Mouse (Mus musculus): ENCODE measurements around the gene Slc35e2. TPM values are rescaled to one million over a fixed set of nuclear protein-coding genes. Genes with fewer than 3 reads are reported as not detected.

Gene Slc35e2
- polyA plus RNA-seq, 1 experiment from 2014 or later, result 9.5 TPM

DNA sequence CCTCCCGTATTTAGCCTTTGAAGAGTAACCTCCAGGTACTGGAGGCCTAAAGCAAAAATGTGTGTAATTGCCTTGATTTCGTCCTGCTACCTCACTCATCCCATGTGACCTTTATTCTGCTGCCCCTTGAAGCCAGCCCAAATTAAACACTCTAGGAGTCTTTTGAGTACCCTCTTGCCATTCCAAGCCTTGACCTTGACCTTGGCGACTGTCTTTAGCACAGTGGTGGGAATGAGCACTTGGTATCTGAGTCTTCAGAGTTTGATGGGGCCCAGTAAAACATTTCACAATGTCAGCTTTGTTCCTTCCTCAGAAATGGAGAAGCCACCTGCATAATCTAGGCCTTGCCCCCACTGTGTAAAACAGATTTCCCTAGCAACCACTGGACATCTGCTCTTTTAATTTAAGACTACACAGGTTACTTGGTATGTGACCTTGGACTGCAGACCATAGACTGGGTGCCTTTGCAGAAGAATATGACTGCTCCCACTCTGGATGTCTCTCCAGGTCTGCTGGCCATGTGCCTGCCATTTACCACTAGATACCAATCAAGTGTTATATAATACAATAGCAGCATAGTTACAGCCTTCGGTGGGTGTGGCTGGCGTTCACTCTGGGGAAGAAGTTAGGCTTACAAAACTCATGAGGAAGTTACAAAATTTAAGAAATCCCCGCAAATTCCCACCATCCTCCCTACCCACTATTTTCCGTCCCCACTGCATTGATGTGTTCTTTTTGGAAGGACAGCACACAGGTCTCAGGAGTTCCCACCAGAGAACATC lies 39.4 kb upstream of the Slc35e2 start, which contains the start of gene Nadk:
Gene Nadk, plus strand, starts transcription at position 718 of the 782 bp plus-strand sequence.
- H3K4me3 ChIP-seq (ENCODE audit: low read depth, low read length), result peak within 1 kb of the TSS; percentile 77
- DNase-seq, result peak; percentile 22
- no peak for TF ChIP-seq CTCF (IDR thresholded peaks at IDR 0.05; ENCODE audit: low read depth)
- ATAC-seq (ENCODE audit: insufficient read depth), result no peak
- peaks cover 31% of the 10 kb centered on the region for H3K4me1 ChIP-seq (ENCODE audit: insufficient read depth)
- WGBS, result 52% methylated on average over 7 of the region's 7 CpGs
- peak within 1 kb of the TSS; percentile 90 for H3K4me2 ChIP-seq
- H3K27me3 ChIP-seq (ENCODE audit: insufficient read depth, low read length), result no peaks in the 10 kb centered on the region
- H3K9ac ChIP-seq, result peak within 1 kb of the TSS; percentile 46
- peak within 1 kb of the TSS; percentile 88 for H3K27ac ChIP-seq (ENCODE audit: low read depth)
- peaks cover 46% of the 10 kb centered on the region for H3K36me3 ChIP-seq (ENCODE audit: insufficient read depth)
- H3K9me3 ChIP-seq (ENCODE audit: low read depth, low read length), result no peaks in the 10 kb centered on the region

DNA sequence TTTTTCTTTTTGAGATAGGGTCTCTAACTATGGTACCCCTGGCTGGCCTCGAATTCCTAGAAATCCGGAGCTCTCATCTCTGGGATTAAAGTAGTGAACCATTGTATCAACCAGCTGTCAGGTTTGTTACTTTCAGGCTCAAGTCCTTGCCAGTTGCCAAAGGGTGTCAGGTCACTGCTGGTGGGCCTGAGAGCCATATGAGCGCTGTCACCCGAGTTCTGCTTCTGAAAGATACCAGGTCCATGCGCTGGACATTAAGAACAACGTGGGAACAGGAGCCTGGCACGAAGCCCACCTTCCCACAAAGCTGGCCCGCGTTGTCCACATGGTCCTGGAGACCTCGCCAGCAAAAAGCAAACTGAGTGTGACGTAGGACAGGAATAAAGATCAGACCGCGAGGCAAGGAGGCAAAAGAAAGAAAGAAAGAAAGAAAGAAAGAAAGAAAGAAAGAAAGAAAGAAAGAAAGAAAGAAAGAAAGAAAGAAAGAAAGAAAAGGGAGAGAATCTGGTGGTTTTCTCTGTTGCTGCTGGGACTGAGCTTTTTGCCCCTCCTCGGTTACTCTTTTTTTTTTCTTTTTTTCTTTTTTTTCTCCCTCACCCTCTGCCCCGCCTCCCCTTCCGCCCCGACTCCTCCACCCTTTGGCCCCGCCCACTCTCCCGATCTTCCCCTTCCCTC lies 38.4 kb upstream of the Slc35e2 start:
- ATAC-seq (ENCODE audit: insufficient read depth), result peak; percentile 33
- H3K4me1 ChIP-seq (ENCODE audit: insufficient read depth), result peaks cover 31% of the 10 kb centered on the region
- H3K4me3 ChIP-seq (ENCODE audit: low read depth, low read length), result peak overlapping the region; percentile 77
- peaks cover 36% of the 10 kb centered on the region for H3K36me3 ChIP-seq (ENCODE audit: insufficient read depth)
- H3K9ac ChIP-seq, result peak overlapping the region; percentile 46
- peak overlapping the region; percentile 90 for H3K4me2 ChIP-seq
- whole genome bisulfite sequencing, result 1% methylated on average over 19 of the region's 19 CpGs
- H3K9me3 ChIP-seq (ENCODE audit: low read depth, low read length), result no peaks in the 10 kb centered on the region
- peak; percentile 97 for DNase-seq
- no peak for TF ChIP-seq CTCF (IDR thresholded peaks at IDR 0.05; ENCODE audit: low read depth)
- H3K27me3 ChIP-seq (ENCODE audit: insufficient read depth, low read length), result no peaks in the 10 kb centered on the region
- peak overlapping the region; percentile 88 for H3K27ac ChIP-seq (ENCODE audit: low read depth)

DNA sequence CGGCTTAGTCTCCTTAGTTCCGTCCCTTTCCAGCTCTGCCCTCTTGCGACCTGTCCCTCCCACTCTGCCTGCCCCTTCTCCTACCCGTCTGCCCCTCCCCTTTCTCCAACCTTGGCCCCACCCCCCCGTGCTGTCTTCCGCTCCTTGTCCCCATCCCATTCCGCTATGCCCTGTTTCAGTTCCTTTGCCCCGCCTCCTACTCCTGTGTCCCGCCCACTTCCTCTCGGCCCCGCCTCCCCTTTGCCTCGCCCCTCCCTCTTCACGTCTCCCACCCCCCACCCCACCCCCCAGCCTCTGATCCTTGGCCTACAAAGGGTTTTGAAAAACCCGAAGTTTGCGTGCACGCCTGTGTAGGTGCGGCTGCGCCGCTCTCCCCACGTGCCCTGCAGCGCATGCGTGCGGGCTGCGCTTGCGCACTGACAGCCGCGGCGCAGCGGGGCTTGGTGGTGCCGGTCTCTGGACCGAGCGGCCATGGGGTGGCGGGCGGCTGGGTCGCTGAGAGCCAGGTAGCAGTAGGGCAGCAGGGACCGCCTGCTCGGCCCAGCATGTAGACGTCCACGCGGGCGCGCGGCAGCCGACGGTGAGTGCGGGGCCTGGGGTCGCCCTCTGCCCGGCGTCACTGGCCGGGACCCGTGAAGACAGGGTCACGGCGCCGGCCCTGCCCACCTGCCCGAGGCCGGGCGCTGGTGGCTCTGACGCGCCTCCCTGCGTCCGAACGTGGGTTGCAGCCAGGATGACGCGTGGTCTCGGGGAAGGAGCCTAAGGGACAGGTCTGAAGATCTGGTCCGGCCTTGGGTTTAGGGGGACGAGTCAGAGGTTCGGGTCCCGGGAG lies 37.6 kb upstream of the Slc35e2 start:
- ATAC-seq (ENCODE audit: insufficient read depth), result peak; percentile 96
- TF ChIP-seq CTCF (IDR thresholded peaks at IDR 0.05; ENCODE audit: low read depth), result peak; percentile 43
- H3K4me1 ChIP-seq (ENCODE audit: insufficient read depth), result peaks cover 31% of the 10 kb centered on the region
- H3K27me3 ChIP-seq (ENCODE audit: insufficient read depth, low read length), result no peaks in the 10 kb centered on the region
- H3K27ac ChIP-seq (ENCODE audit: low read depth), result peak overlapping the region; percentile 91
- WGBS, result under 1% methylated on average over 69 of the region's 69 CpGs
- peak overlapping the region; percentile 77 for H3K4me3 ChIP-seq (ENCODE audit: low read depth, low read length)
- H3K36me3 ChIP-seq (ENCODE audit: insufficient read depth), result peaks cover 29% of the 10 kb centered on the region
- no peaks in the 10 kb centered on the region for H3K9me3 ChIP-seq (ENCODE audit: low read depth, low read length)
- peak; percentile 97 for DNase-seq
- peak overlapping the region; percentile 73 for H3K9ac ChIP-seq
- peak overlapping the region; percentile 90 for H3K4me2 ChIP-seq

DNA sequence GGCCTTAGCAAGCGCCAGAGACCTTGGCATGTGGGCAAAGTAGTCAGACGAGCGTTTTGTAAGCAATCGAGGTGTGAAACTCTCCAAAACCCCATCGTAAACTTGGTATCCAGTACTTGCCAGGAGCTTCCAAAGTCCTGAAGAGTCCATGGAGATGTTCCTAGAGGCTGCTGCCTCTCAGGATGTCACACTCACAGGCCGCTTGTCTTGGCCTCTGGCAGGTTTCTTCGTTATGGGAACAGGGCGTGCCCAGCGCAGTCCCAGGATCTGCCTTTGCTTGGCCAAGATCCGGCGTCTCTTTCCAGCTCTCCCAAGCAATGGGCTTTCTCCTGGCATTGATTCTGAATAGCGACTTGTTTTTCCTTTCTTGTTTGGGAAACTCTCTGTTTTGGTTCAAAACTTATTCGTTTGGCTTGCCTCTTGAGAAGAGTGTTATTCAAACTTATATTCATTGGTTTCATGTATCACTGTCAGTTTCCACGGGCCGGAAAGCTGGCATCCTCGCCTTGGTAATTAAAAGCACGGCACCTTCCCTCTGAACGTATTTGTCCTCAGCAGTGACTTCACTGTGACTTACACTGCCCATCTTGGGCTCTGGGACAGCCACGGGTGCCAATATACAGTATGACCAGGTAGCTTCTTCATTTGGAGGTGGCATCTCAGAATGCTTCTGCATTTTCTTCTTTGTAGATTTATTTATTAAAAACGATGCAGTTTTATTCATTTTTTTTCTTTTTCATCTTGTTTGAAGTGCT lies 36.7 kb upstream of the Slc35e2 start:
- H3K4me1 ChIP-seq (ENCODE audit: insufficient read depth), result peaks cover 31% of the 10 kb centered on the region
- no peak for TF ChIP-seq CTCF (IDR thresholded peaks at IDR 0.05; ENCODE audit: low read depth)
- 11% methylated on average over 20 of the region's 20 CpGs for WGBS

DNA sequence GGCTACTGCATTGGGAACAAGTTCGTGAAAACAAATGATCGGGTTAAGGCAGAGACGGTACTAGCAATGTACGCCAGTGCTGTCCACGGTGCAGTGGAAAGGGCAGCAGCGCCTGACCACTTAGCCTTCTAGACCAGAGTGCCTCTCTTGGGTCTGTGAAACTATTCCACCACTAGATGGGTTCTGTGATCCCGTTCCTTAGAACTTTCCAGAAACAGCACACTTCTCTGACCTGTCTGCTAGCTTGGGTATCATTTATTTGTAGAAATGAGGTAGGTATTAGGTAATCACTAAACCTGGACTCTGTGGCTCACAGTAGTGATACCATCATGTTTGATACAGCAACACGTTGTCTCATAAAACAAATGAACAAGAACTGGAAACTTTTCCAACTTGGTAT lies 34.7 kb upstream of the Slc35e2 start:
- H3K4me3 ChIP-seq (ENCODE audit: low read depth, low read length), result no peak overlapping the region
- H3K9ac ChIP-seq, result no peak overlapping the region
- no peaks in the 10 kb centered on the region for H3K36me3 ChIP-seq (ENCODE audit: insufficient read depth)
- no peaks in the 10 kb centered on the region for H3K27me3 ChIP-seq (ENCODE audit: insufficient read depth, low read length)
- no peak overlapping the region for H3K27ac ChIP-seq (ENCODE audit: low read depth)
- no peaks in the 10 kb centered on the region for H3K9me3 ChIP-seq (ENCODE audit: low read depth, low read length)
- 38% methylated on average over 8 of the region's 8 CpGs for WGBS
- H3K4me2 ChIP-seq, result no peak overlapping the region
- no peak for ATAC-seq (ENCODE audit: insufficient read depth)
- peaks cover 18% of the 10 kb centered on the region for H3K4me1 ChIP-seq (ENCODE audit: insufficient read depth)
- TF ChIP-seq CTCF (IDR thresholded peaks at IDR 0.05; ENCODE audit: low read depth), result no peak
- DNase-seq, result no peak

More for the DNA sequence above, 36.7 kb upstream of the Slc35e2 start:
- no peaks in the 10 kb centered on the region for H3K9me3 ChIP-seq (ENCODE audit: low read depth, low read length)
- ATAC-seq (ENCODE audit: insufficient read depth), result no peak
- H3K36me3 ChIP-seq (ENCODE audit: insufficient read depth), result peaks cover 20% of the 10 kb centered on the region
- H3K27ac ChIP-seq (ENCODE audit: low read depth), result peak overlapping the region; percentile 91
- peak overlapping the region; percentile 73 for H3K9ac ChIP-seq
- H3K4me2 ChIP-seq, result peak overlapping the region; percentile 90
- no peaks in the 10 kb centered on the region for H3K27me3 ChIP-seq (ENCODE audit: insufficient read depth, low read length)
- H3K4me3 ChIP-seq (ENCODE audit: low read depth, low read length), result peak overlapping the region; percentile 77
- peak; percentile 53 for DNase-seq

DNA sequence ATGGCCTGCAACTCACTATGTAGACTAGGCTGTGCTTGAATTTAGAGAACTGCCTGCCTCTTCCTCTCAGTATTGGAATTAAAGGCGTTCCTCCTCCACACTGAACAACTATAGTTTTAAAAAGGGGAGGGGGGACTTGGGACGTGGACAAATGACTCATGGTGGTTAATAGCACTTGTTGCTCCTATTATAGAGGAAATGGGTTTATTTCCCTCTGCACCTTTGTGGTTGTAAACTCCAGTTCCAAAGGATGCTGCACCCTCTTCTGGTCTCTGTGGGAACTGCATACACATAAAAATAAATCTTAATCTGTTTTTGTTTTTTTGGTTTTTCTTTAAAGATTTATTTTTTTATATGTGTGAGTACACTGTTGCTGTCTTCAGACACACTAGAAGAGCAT lies 33.0 kb upstream of the Slc35e2 start:
- DNase-seq (peak; percentile 70), ATAC-seq (ENCODE audit: insufficient read depth) (no peak)

More for the DNA sequence above, 33.0 kb upstream of the Slc35e2 start:
- TF ChIP-seq CTCF (IDR thresholded peaks at IDR 0.05; ENCODE audit: low read depth), result peak; percentile 73
- Histone ChIP-seq H3K36me3 (ENCODE audit: insufficient read depth) (no peaks in the 10 kb centered on the region), H3K27ac (ENCODE audit: low read depth) (no peak overlapping the region), H3K9ac (no peak overlapping the region), H3K27me3 (ENCODE audit: insufficient read depth, low read length) (no peaks in the 10 kb centered on the region), H3K4me3 (ENCODE audit: low read depth, low read length) (no peak overlapping the region), H3K4me1 (ENCODE audit: insufficient read depth) (peaks cover 6% of the 10 kb centered on the region), H3K4me2 (no peak overlapping the region), H3K9me3 (ENCODE audit: low read depth, low read length) (no peaks in the 10 kb centered on the region)
- WGBS, result 35% methylated on average over 2 of the region's 2 CpGs
